Mouse (Mus musculus): ENCODE measurements around the gene Jak2. TPM values are rescaled to one million over a fixed set of nuclear protein-coding genes. Genes with fewer than 3 reads are reported as not detected.

Gene Jak2
- polyA plus RNA-seq, 1 experiment from 2014 or later, result 6.1 TPM

- no peak overlapping the region for H3K4me3 ChIP-seq
- no peaks in the 10 kb centered on the region for H3K9me3 ChIP-seq
- DNase-seq (ENCODE audit: extremely low spot score, low spot score), result no peak
- peaks cover 21% of the 10 kb centered on the region for H3K27me3 ChIP-seq (ENCODE audit: poor library complexity, severe bottlenecking)
- H3K36me3 ChIP-seq (replicated peaks), result no peaks in the 10 kb centered on the region
- 94% methylated on average over 4 of the region's 4 CpGs for whole genome bisulfite sequencing
- peaks cover 21% of the 10 kb centered on the region for H3K4me1 ChIP-seq
- H3K27ac ChIP-seq, result no peak overlapping the region
Observed at GRCm38 (mm10) chr19:29326396-29326795, 74.8 kb downstream of the Jak2 start.

DNA sequence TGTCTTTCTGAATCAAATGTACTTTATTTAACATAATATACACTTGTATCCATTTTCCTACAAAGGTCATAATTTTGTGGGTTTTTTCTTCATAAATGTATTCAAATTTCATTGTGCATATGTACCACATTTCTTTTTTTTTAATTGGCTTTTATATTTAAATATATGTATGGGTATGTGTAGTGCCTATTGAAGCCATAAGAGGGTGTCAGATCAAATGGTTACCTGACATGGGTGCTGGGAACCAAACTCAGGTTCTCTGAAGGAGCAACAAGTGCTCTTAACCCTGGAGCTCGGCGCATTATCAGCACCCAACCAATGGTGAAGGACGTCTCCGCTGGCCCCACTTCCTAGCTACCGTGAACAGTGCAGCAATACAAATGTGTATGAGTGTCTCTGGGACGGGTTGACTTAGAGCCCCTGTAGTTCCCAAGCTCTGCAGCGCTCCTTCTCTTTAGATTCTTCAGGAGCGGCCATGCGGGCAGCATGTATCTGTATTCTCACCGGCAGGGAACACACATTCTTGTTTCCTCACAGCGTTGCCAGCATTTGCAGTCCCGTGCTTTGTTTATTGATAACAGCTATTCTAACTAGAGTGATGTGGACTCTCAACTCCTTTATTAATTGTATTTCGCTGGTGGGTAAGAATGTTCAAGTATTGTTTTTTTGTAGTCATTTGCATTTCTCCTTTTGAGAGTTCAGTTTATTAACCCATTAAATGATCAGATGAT lies 75.4 kb downstream of the Jak2 start:
- Histone ChIP-seq H3K9me3 (no peaks in the 10 kb centered on the region), H3K27me3 (ENCODE audit: poor library complexity, severe bottlenecking) (peaks cover 21% of the 10 kb centered on the region), H3K27ac (no peak overlapping the region), H3K4me3 (no peak overlapping the region), H3K36me3 (replicated peaks) (no peaks in the 10 kb centered on the region), H3K4me1 (peaks cover 21% of the 10 kb centered on the region)
- no peak for DNase-seq (ENCODE audit: extremely low spot score, low spot score)
- WGBS, result 88% methylated on average over 13 of the region's 13 CpGs

GRCm38 (mm10) chr19:29334068-29334745 lies 82.6 kb downstream of the Jak2 start, which contains the start of gene Rln1:
Gene Rln1, minus strand, starts transcription at chr19:29334670.
- H3K27ac ChIP-seq, result peak within 1 kb of the TSS; percentile 84
- WGBS, result 3% methylated on average over 23 of the region's 23 CpGs
- H3K9me3 ChIP-seq, result no peaks in the 10 kb centered on the region
- H3K27me3 ChIP-seq (ENCODE audit: poor library complexity, severe bottlenecking), result peaks cover 26% of the 10 kb centered on the region
- H3K36me3 ChIP-seq (replicated peaks), result no peaks in the 10 kb centered on the region
- peak; percentile 49 for DNase-seq (ENCODE audit: extremely low spot score, low spot score)
- H3K4me1 ChIP-seq, result peaks cover 11% of the 10 kb centered on the region
- H3K4me3 ChIP-seq, result peak within 1 kb of the TSS; percentile 55

GRCm38 (mm10) chr19:29336624-29337023 lies 85.0 kb downstream of the Jak2 start:
- Histone ChIP-seq H3K27ac (no peak overlapping the region), H3K9me3 (no peaks in the 10 kb centered on the region), H3K36me3 (replicated peaks) (no peaks in the 10 kb centered on the region), H3K4me3 (no peak overlapping the region), H3K27me3 (ENCODE audit: poor library complexity, severe bottlenecking) (peaks cover 26% of the 10 kb centered on the region), H3K4me1 (peaks cover 11% of the 10 kb centered on the region)
- WGBS, result 84% methylated on average over 2 of the region's 2 CpGs
- DNase-seq (ENCODE audit: extremely low spot score, low spot score), result no peak

DNA sequence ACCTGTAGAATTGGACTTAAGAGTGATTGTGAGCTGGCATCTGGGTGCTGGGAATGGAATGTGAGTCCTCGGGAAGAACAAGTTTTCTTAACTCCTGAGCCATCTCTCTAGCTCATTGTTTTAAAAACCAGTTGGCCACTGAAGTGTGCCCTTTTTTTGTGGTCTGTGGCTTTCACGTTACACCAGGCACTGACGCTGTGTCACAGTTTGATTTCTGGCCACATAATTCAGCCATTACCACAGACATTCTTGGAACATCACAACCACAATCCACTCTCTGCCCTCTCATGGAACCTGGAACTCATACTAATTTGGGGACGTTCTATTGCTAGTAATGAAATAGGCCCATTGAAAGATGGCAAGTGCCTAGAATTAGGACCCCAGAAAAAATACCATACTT lies 89.4 kb downstream of the Jak2 start:
- Histone ChIP-seq H3K27me3 (ENCODE audit: poor library complexity, severe bottlenecking) (no peaks in the 10 kb centered on the region), H3K9me3 (no peaks in the 10 kb centered on the region), H3K4me3 (no peak overlapping the region), H3K36me3 (replicated peaks) (no peaks in the 10 kb centered on the region), H3K27ac (no peak overlapping the region), H3K4me1 (no peaks in the 10 kb centered on the region)
- no peak for DNase-seq (ENCODE audit: extremely low spot score, low spot score)
- 90% methylated on average over 4 of the region's 4 CpGs for whole genome bisulfite sequencing

GRCm38 (mm10) chr19:29342281-29342680 lies 90.7 kb downstream of the Jak2 start:
- Histone ChIP-seq H3K36me3 (replicated peaks) (no peaks in the 10 kb centered on the region), H3K27me3 (ENCODE audit: poor library complexity, severe bottlenecking) (no peaks in the 10 kb centered on the region), H3K27ac (no peak overlapping the region), H3K4me3 (no peak overlapping the region), H3K4me1 (no peaks in the 10 kb centered on the region), H3K9me3 (no peaks in the 10 kb centered on the region)
- WGBS, result 90% methylated on average over 6 of the region's 6 CpGs
- DNase-seq (ENCODE audit: extremely low spot score, low spot score), result no peak

DNA sequence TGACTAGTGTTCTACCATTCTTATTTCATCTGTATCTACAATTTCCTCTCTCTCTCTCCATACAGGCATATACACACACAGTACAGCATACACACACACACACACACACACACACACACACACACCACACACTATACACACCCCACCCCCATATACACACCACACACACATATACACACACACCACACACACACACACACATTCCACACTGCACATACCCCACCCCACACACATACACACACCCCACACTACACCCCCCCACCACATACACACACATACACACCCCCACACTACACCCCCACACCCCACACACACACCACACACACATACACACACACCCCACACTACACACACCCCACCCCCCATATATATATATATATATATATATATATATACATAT lies 93.2 kb downstream of the Jak2 start:
- H3K27me3 ChIP-seq (ENCODE audit: poor library complexity, severe bottlenecking), result no peaks in the 10 kb centered on the region

DNA sequence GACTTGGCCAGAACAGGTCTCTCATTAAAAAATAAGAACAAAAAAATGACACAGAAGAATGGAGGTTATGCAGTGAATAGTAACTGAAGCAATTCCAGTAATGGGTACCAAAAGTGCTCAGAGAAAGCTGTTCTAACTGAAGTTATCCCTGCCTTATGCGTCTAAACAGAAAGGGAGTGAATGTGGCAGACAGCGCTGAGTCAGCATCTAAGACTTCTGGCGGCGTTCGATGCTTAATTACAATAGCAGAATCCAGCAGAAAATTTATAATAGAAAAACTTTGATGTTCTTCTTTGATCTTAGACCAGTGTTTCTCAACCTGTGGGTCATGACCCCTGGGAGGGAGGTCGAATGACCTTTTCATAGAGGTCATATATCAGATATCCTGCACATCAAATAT lies 94.0 kb downstream of the Jak2 start:
- H3K9me3 ChIP-seq, result no peaks in the 10 kb centered on the region
- H3K27me3 ChIP-seq (ENCODE audit: poor library complexity, severe bottlenecking), result no peaks in the 10 kb centered on the region
- peaks cover 1% of the 10 kb centered on the region for H3K4me1 ChIP-seq
- H3K27ac ChIP-seq, result no peak overlapping the region
- no peak for DNase-seq (ENCODE audit: extremely low spot score, low spot score)
- peaks cover 5% of the 10 kb centered on the region; the same call in 1 of the 2 replicates for H3K36me3 ChIP-seq (replicated peaks)
- 89% methylated on average over 6 of the region's 6 CpGs for WGBS
- no peak overlapping the region for H3K4me3 ChIP-seq

More for the DNA sequence above, 93.2 kb downstream of the Jak2 start:
- Histone ChIP-seq H3K27ac (no peak overlapping the region), H3K4me1 (no peaks in the 10 kb centered on the region), H3K36me3 (replicated peaks) (peaks cover under 1% of the 10 kb centered on the region; the same call in 1 of the 2 replicates), H3K9me3 (no peaks in the 10 kb centered on the region), H3K4me3 (no peak overlapping the region)
- no peak for DNase-seq (ENCODE audit: extremely low spot score, low spot score)

DNA sequence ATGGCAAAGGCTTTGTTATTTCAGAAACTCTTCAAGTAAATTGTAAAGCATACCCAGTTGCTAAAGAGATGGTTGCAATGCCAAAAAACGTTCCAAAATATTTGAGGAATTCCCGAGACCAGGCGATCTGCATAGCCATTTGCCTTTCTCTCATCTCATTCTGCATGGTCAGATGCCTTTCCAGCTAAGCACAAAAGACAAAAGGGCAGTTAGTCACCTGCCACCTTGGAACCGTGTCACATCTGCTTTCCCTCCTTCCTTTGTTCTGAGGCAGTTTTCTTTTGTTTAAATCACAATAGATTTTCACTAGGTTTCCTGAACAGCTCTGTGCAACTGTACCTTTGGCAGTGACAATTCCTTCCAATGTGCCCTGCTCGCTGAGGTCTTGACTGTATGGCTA lies 99.4 kb downstream of the Jak2 start:
- 58% methylated on average over 5 of the region's 5 CpGs for WGBS
- Histone ChIP-seq H3K4me3 (no peak overlapping the region), H3K4me1 (peaks cover 10% of the 10 kb centered on the region), H3K27ac (no peak overlapping the region), H3K36me3 (replicated peaks) (peaks cover 5% of the 10 kb centered on the region; the same call in 1 of the 2 replicates), H3K9me3 (no peaks in the 10 kb centered on the region), H3K27me3 (ENCODE audit: poor library complexity, severe bottlenecking) (no peaks in the 10 kb centered on the region)
- no peak for DNase-seq (ENCODE audit: extremely low spot score, low spot score)

GRCm38 (mm10) chr19:29354895-29355877 lies 103.6 kb downstream of the Jak2 start:
- H3K4me1 ChIP-seq, result peaks cover 10% of the 10 kb centered on the region
- no peaks in the 10 kb centered on the region for H3K27me3 ChIP-seq (ENCODE audit: poor library complexity, severe bottlenecking)
- peak overlapping the region; percentile 47 for H3K4me3 ChIP-seq
- H3K27ac ChIP-seq, result peak overlapping the region; percentile 48; the same call in 1 of the 2 replicates
- WGBS, result 4% methylated on average over 20 of the region's 20 CpGs
- peaks cover under 1% of the 10 kb centered on the region; the same call in 1 of the 2 replicates for H3K36me3 ChIP-seq (replicated peaks)
- H3K9me3 ChIP-seq, result no peaks in the 10 kb centered on the region
- peak; percentile 87 for DNase-seq (ENCODE audit: extremely low spot score, low spot score)

GRCm38 (mm10) chr19:29356281-29356680 lies 104.7 kb downstream of the Jak2 start:
- Histone ChIP-seq H3K4me3 (no peak overlapping the region), H3K27me3 (ENCODE audit: poor library complexity, severe bottlenecking) (no peaks in the 10 kb centered on the region; the same call in 1 of the 2 replicates), H3K36me3 (replicated peaks) (no peaks in the 10 kb centered on the region), H3K9me3 (no peaks in the 10 kb centered on the region), H3K27ac (no peak overlapping the region), H3K4me1 (peaks cover 7% of the 10 kb centered on the region)
- 85% methylated on average over 11 of the region's 11 CpGs for WGBS
- DNase-seq (ENCODE audit: extremely low spot score, low spot score), result no peak

DNA sequence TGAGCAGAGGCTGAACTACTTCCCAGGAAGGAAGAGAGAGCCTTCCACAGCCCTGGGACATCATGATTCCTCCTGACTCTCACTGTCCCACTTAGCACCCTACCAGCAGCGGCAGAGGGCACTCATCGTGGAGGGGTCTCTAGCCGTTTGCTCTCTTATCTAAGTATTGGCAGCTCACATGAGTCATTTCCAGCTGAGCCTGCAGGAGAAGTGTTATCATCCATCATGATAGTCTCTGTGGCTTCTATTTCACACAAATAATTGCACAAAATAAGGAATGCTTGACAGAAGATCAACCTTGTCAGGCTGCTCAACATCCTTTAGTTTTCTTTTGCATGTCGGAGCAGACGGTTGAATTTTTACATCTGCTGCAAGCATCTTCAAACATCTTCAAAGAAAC lies 108.6 kb downstream of the Jak2 start:
- Histone ChIP-seq H3K4me1 (peaks cover 16% of the 10 kb centered on the region), H3K9me3 (no peaks in the 10 kb centered on the region), H3K4me3 (no peak overlapping the region), H3K36me3 (replicated peaks) (no peaks in the 10 kb centered on the region), H3K27me3 (ENCODE audit: poor library complexity, severe bottlenecking) (peaks cover 9% of the 10 kb centered on the region), H3K27ac (no peak overlapping the region)
- WGBS, result 88% methylated on average over 5 of the region's 5 CpGs
- DNase-seq (ENCODE audit: extremely low spot score, low spot score), result no peak
